In genomic region chr3:105590056-105590672, GRCm38 (mm10) we compare ENCODE assay signal across 13 mouse cellular contexts.
DNase-seq lines count a peak whose midpoint lies in the region; ATAC-seq and TF ChIP-seq lines count a peak whose summit lies in the region.
"Had no signal": no experiment of that assay in that cellular context is flagged by ENCODE, and none has a peak within 500 bp of the region (broad histone marks: within the 10 kb centered on the region; RNA-seq: fewer than 3 reads in every experiment).

No protein-coding gene starts in this region.

- H3K4me1 ChIP-seq in embryonic facial prominence, embryonic 11.5 days (ENCODE audit: control insufficient read depth, insufficient read depth, low read length): no peaks in the 10 kb centered on the region
- 0 out of 2 replicates have a peak, but pooled peaks cover 11% of the 10 kb centered on the region for H3K4me1 ChIP-seq in forebrain, postnatal 0 days (ENCODE audit: insufficient read depth)
- peaks cover 27% of the 10 kb centered on the region for H3K4me1 ChIP-seq in midbrain, embryonic 14.5 days (ENCODE audit: control insufficient read depth, insufficient read depth, low read length)
- 0 out of 2 replicates have a peak, but pooled peaks cover 3% of the 10 kb centered on the region for H3K4me1 ChIP-seq in kidney, embryonic 15.5 days
- H3K4me1 ChIP-seq: liver, embryonic 15.5 days had no signal

- H3K27me3 ChIP-seq in embryonic facial prominence, embryonic 11.5 days (ENCODE audit: control insufficient read depth, insufficient read depth, low read length): no peaks in the 10 kb centered on the region
- H3K27me3 ChIP-seq in forebrain, postnatal 0 days (ENCODE audit: insufficient read depth, low read length): no peaks in the 10 kb centered on the region
- H3K27me3 ChIP-seq in midbrain, embryonic 14.5 days (ENCODE audit: control insufficient read depth, insufficient read depth, low read length): no peaks in the 10 kb centered on the region
- no peaks in the 10 kb centered on the region for H3K27me3 ChIP-seq in kidney, embryonic 15.5 days
- H3K27me3 ChIP-seq: liver, embryonic 15.5 days had no signal

- no peaks in the 10 kb centered on the region for H3K9me3 ChIP-seq in embryonic facial prominence, embryonic 11.5 days (replicated peaks; ENCODE audit: control insufficient read depth, low read length)
- H3K9me3 ChIP-seq in forebrain, postnatal 0 days (ENCODE audit: low read length): no peaks in the 10 kb centered on the region
- H3K9me3 ChIP-seq in midbrain, embryonic 14.5 days (ENCODE audit: control insufficient read depth, low read length): no peaks in the 10 kb centered on the region
- no peaks in the 10 kb centered on the region for H3K9me3 ChIP-seq in kidney, embryonic 15.5 days (replicated peaks)
- H3K9me3 ChIP-seq: liver, embryonic 15.5 days had no signal

- H3K4me2 ChIP-seq in embryonic facial prominence, embryonic 11.5 days (ENCODE audit: low read depth, low read length): no peak overlapping the region
- no peak overlapping the region for H3K4me2 ChIP-seq in forebrain, postnatal 0 days (ENCODE audit: low read depth)
- no peak overlapping the region for H3K4me2 ChIP-seq in midbrain, embryonic 14.5 days (ENCODE audit: low read length)
- H3K4me2 ChIP-seq in kidney, embryonic 15.5 days: no peak overlapping the region
- H3K4me2 ChIP-seq: liver, embryonic 15.5 days had no signal

- no peak for TF ChIP-seq CTCF in forebrain, postnatal 0 days (IDR thresholded peaks at IDR 0.05; ENCODE audit: low read depth)

- ATAC-seq in embryonic facial prominence, embryonic 11.5 days (replicated peaks; ENCODE audit: insufficient number of reproducible peaks, low FRiP score, low TSS enrichment, low read depth): peak; percentile 67; the same call in 1 of the 2 replicates
- ATAC-seq in forebrain, postnatal 0 days: peak; percentile 34; the same call in 1 of the 2 replicates
- ATAC-seq in midbrain, embryonic 14.5 days (ENCODE audit: low FRiP score, low TSS enrichment): peak; percentile 60; the same call in 1 of the 2 replicates
- ATAC-seq in kidney, embryonic 15.5 days (replicated peaks; ENCODE audit: low FRiP score): no peak

- no peaks in the 10 kb centered on the region for H3K36me3 ChIP-seq in embryonic facial prominence, embryonic 11.5 days (replicated peaks; ENCODE audit: control insufficient read depth, insufficient read depth, low read depth, low read length)
- no peaks in the 10 kb centered on the region for H3K36me3 ChIP-seq in forebrain, postnatal 0 days (ENCODE audit: insufficient read depth)
- H3K36me3 ChIP-seq in midbrain, embryonic 14.5 days (ENCODE audit: control insufficient read depth, insufficient read depth, low read length): no peaks in the 10 kb centered on the region
- H3K36me3 ChIP-seq in kidney, embryonic 15.5 days: no peaks in the 10 kb centered on the region
- H3K36me3 ChIP-seq: liver, embryonic 15.5 days had no signal

- H3K9ac ChIP-seq in embryonic facial prominence, embryonic 11.5 days (replicated peaks; ENCODE audit: low read length): no peak overlapping the region
- H3K9ac ChIP-seq in forebrain, postnatal 0 days: no peak overlapping the region
- no peak overlapping the region for H3K9ac ChIP-seq in midbrain, embryonic 14.5 days (replicated peaks; ENCODE audit: low read length)
- H3K9ac ChIP-seq in kidney, embryonic 15.5 days: no peak overlapping the region
- H3K9ac ChIP-seq: liver, embryonic 15.5 days had no signal

- WGBS in embryonic facial prominence, embryonic 11.5 days: 56% methylated on average over 15 of the region's 15 CpGs
- 41% methylated on average over 15 of the region's 15 CpGs for WGBS in forebrain, postnatal 0 days
- 48% methylated on average over 15 of the region's 15 CpGs for WGBS in midbrain, embryonic 14.5 days
- 79% methylated on average over 15 of the region's 15 CpGs for WGBS in kidney, embryonic 15.5 days

- no peak overlapping the region for H3K27ac ChIP-seq in embryonic facial prominence, embryonic 11.5 days (replicated peaks; ENCODE audit: low read depth, low read length)
- 0 out of 2 replicates have a peak overlapping the region, but pooled peaks have one; percentile 17 for H3K27ac ChIP-seq in forebrain, postnatal 0 days (ENCODE audit: low read depth, low read length)
- H3K27ac ChIP-seq in midbrain, embryonic 14.5 days (replicated peaks; ENCODE audit: low read depth, low read length): peak overlapping the region; percentile 82
- H3K27ac ChIP-seq in kidney, embryonic 15.5 days: no peak overlapping the region
- H3K27ac ChIP-seq: liver, embryonic 15.5 days had no signal

- peak; percentile 7 for DNase-seq in embryo, embryonic 10.5 days (ENCODE audit: low spot score)
- DNase-seq in embryo, embryonic 9.5 days (ENCODE audit: extremely low spot score): no peak
- peak; percentile 52 for DNase-seq in embryonic facial prominence, embryonic 11.5 days (ENCODE audit: low spot score)
- DNase-seq in forebrain, postnatal 0 days: no peak
- peak; percentile 76 for DNase-seq in midbrain, embryonic 14.5 days
- no peak for DNase-seq in lung, postnatal 10 days
- DNase-seq in cerebellum, postnatal 36 days: no peak
- DNase-seq: adrenal gland, postnatal 14 days; heart, postnatal 36 days; kidney, adult 8-10 months; right cerebral cortex, postnatal 25 days had no signal

- H3K4me3 ChIP-seq in embryonic facial prominence, embryonic 11.5 days (ENCODE audit: low read depth, low read length): no peak overlapping the region
- no peak overlapping the region for H3K4me3 ChIP-seq in forebrain, postnatal 0 days (ENCODE audit: low read depth, low read length)
- H3K4me3 ChIP-seq in midbrain, embryonic 14.5 days (replicated peaks; ENCODE audit: low read depth, low read length): no peak overlapping the region
- H3K4me3 ChIP-seq in kidney, embryonic 15.5 days (replicated peaks): no peak overlapping the region
- H3K4me3 ChIP-seq: liver, embryonic 15.5 days had no signal

Comparison
In these comparisons a context has a peak if more than half of its experiments do, and no peak if none do; other contexts are left out.
1. DNase-seq: peak in embryo, embryonic 10.5 days (single experiment), embryonic facial prominence, embryonic 11.5 days (single experiment) and midbrain, embryonic 14.5 days (single experiment); none in embryo, embryonic 9.5 days (single experiment), forebrain, postnatal 0 days (single experiment), lung, postnatal 10 days (single experiment) and cerebellum, postnatal 36 days (0 of 2).
2. H3K27ac ChIP-seq: peak in forebrain, postnatal 0 days (single experiment) and midbrain, embryonic 14.5 days (single experiment); none in embryonic facial prominence, embryonic 11.5 days (single experiment) and kidney, embryonic 15.5 days (single experiment).